Mouse (Mus musculus) thymus, postnatal 4 days (tissue): ENCODE data around the gene Zc2hc1b.

ENCODE experiments used
- DNase-seq: peaks from one replicate; pipeline ENCODE4 v3.0.0; 2021

Zc2hc1b gene

DNA sequence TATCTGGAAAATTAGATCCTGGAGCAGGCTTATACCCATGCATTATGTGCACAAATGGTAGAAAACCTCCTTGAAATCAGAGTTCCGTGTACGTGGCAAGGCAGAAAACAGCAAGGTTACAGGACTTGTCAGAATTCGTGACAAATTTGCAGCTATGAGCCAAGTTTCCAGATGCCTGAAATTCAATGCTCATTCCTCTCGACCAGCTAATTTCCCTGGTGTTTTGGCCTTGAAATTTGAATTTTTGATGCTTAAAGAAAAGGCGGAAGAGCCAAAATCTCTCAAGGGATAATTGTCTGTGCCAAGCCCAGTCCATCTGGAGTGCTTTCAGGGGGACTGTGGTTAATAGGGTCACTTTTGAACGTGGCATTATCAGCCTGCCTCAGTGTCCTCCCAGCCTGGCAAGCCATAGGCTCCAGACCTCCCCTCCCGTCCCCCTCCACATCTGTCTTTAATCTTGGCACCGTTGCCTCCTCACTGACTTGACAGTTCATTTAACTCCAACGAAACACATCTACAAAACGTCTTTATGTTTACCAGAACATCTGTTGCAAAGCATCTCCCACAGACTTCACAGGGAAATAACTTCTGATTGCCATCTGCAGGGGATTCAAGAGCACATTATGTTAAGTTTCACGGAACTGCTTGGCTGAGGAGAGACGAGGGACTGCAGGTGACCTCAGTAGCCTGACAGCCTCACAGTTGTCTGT lies 6.9 kb downstream of the Zc2hc1b start:
- DNase-seq = peak; percentile 15

DNA sequence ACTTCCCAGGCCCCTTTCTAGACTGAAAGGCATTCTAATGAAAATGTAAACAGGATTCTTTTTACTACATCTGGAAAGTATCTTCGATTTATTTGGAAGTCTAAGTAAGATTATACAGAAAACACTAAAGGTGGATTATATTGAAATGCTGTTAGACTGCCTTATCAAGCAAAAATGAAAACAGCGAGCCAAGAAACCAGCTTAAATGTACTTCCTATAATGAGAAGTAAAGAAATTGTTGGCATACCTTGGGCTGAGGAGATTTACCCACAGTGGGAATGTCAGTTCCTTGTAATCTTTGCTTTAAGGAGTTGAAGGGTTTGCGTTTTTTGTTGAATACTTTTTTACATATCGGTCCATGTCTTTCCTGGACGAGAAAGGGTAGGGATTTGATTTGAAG lies 9.4 kb downstream of the Zc2hc1b start:
- DNase-seq = no peak

DNA sequence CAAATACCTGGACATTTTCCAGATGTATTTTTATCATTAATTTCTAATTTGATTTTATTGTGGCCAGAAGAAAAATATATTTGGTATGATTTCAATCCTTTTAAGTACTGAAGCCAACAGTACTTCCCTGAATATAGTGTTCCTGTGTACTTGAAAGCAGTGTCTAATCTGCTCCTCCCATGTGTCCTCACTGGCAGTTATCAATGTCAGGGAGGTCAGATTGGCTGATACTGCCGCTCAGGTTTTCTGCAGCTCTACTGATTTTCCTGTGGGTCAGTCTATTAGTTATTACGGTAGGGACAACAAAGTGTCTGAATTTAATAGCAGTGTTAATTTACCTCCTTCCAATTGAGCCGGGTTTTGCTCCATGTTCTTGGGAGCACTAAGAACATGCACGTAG lies 15.8 kb downstream of the Zc2hc1b start:
- DNase-seq = no peak

DNA sequence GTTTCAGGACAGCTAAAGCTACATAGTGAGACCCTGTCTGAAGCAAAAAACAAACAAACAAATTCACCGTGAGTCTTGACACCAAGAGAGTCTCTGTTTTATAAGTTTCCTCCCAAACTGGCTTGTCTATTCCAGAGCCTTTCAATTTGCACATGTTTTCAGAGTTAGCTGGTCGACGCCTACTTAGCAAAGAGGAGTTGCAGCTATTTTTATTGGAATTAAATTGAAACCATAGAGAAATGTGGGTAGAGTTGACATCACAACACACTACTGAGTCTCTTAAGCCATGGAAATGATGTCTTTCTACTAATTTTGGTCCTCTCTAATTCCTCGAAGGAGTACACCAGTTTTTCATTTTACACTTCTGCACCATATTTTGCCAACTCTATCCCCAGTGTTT lies 16.9 kb downstream of the Zc2hc1b start:
- no peak for DNase-seq

DNA sequence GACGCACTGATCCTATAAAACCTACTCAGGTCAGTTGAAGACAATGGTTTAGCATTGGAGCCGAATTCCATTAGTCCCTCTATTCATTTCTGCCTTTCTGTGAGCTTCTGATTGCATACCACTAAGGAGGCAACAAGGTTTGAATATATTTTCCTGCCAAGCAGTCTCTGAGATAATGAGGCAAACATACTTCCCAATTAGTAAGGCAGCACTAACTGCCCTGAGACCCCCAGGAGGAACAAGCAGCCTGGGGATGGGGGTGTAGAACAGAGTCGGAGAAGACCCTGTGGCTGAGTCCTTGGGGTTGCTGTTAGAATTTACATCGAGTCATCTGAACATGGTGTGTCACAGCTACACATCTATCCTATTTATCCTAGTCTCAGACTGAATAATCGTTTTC lies 22.4 kb downstream of the Zc2hc1b start:
- DNase-seq = no peak

DNA sequence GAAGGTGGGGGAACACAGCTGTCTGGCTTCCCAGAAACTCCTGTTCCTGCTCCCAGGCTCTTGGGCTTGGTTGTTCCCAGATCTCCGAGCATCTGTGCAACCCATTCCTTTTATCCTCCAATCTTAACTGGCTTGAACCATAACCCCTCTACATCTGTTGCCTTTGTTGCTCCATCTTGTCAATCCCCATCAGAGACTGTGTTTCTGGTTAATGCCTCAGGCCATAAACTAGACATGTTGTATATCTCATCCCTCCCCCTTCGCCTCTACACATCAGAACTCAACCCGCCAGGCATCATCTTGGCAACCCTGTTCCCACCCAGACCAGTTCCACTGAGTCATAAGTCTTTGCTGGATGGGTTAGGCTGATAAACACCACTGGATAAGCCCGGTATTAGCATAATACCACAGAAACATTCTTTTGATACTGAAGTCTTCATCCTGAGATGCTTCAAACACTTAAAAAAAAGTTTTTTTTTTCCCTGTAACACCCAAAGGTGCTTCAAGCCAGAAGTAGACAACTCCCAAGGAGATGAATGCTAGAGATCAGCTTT lies 24.9 kb downstream of the Zc2hc1b start:
- no peak for DNase-seq

DNA sequence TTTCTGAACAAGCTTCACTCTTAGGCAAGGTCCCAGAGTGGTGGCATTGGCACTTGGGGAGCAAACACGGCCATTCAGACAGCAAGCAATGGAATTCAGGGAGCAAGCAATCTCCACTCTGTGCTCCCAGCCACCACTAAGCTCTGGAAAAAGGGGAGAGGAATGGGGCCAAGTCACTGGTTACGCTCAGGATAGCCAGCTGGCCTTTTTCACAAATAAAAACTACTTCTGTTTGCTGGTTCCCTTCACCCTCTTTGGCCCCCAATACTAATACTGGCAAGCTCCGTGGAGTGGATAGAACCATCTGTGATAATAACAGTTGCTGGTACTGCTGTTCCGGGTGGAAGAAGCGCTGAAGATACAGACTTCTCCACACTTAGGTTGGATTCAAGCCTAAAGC lies 26.5 kb downstream of the Zc2hc1b start:
- DNase-seq = no peak

DNA sequence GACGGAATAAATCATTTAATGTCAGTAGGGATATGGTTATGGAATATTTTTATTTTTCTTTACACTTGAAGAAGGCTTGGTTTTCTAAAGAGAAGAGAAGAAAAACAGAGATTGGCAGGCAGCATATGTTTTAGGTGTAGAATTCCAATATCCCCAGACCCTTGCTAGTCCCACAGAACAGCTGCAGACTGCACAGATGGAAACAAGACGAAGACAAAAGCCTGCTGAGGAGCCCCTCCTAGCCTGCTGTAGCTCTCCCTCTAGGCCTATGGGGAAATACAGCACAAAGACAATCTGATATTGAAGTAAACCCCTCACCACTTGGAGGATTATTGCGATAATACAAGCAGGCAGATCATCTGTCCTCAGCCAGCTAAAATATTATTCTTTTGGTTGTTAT lies 27.4 kb downstream of the Zc2hc1b start:
- DNase-seq = no peak

DNA sequence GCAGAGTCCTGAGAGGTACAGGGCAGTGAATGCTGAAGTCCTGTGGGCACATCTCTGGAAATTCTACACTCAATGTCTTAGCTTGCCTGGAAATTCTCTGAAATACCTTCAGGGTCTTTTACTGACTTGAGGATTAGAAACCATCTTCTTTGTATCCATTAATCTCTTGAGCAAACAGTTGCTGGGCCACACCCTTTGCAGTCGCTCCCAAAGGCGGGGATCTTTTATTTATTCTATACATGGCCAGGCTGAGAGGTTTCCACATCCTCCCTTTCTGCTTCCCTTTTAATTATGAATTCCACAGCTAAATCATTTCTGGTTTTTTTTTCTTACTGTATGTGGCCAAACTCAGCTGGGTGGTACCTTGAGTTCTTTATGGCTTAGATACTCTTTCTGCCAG lies 37.4 kb downstream of the Zc2hc1b start:
- no peak for DNase-seq

DNA sequence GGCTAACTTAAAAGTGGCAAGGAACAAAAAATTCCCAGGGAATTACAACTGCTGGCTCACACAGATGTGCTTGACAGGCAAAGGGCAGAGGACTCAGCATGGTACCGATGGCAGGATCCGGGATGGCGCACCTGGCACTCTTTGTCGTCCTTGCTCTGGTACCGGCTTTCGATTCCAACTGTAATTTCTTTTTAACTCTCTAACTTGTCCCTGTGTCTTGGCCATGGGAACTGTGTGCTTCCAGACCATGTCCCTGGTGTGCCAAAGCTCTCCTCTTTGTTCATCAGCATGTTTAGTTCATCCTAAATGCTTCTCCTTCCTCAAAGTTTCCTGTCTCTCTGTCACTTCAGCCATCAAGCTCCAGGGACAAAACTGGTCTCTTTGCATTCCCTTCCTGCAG lies 39.9 kb downstream of the Zc2hc1b start:
- no peak for DNase-seq

DNA sequence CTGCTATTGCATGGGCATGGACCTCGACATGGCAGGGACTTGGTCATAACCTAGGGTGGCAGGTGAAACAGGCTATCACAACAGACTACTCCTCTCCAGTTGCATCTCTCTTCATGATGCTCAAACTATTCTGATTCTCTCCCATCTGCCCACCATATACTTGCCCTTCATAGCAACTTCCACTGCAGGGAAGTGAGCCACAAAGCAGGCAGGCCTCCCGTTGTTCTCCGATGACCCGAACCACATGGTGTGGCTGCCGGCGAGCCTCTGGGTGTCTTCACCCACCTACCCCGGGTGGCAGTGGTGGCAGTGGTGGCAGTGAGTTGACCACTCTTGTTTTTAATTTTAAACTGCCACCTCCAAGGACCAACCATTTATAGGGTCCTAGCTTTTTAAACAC lies 42.1 kb downstream of the Zc2hc1b start:
- DNase-seq = no peak

DNA sequence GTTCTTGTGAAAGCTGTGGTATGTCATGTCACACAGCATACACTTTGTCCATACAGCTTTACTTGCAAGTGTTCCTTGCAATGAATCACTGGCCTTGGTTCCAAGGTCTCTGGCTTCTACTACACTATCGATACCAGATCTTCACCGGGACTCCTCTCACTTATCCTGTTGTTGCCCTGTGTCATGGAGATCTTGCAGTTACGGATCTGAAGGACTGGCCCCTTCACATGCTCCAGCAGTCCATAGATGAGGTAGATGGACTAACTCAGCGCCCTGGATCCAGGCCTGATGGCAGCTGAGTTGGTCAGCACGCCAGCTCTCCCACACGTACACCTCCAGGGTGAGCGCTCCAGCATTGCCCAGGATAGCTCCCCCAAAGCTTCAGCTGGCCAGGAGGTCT lies 42.5 kb downstream of the Zc2hc1b start:
- DNase-seq = no peak

DNA sequence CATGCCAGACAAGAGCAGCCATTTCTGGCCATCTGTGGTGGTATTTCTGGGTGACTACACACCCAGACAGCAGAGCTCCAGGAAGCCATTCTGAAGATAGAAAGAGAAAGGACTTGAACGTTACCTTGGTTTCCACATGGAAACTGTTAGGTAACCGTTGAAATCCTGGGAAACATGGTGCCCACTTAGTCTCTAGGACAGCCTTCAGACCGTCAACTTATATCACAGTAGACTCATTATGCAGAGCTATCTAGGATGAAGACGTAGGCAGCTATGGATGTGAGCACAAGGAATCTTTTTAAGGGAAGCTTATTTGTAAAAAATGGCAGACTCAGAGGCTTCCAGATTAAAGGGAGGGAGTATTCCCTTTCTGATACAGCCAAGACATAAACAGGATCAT lies 44.0 kb downstream of the Zc2hc1b start:
- DNase-seq = no peak

DNA sequence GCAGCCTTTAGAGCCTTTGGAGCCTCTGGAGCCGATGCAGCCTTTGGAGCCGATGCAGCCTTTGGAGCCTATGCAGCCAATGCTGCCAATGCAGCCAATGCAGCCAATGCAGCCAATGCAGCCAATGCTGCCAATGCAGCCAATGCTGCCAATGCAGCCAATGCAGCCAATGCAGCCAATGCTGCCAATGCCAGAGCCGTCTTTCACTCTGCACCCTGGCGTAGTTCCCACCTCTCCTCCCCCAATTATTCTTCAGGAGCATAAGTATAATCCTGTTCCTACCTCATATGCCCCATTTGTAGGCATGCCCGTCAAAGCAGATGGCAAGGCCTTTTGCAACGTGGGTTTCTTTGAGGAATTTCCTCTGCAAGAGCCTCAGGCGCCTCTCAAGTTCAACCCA lies 49.9 kb downstream of the Zc2hc1b start:
- no peak for DNase-seq

DNA sequence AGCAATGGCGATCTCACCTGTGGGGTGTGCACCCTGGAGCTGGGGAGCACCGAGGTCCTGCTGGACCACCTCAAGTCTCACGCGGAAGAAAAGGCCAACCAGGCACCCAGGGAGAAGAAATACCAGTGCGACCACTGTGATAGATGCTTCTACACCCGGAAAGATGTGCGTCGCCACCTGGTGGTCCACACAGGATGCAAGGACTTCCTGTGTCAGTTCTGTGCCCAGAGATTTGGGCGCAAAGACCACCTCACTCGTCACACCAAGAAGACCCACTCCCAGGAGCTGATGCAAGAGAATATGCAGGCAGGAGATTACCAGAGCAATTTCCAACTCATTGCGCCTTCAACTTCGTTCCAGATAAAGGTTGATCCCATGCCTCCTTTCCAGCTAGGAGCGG lies 50.5 kb downstream of the Zc2hc1b start:
- DNase-seq = peak; percentile 66

DNA sequence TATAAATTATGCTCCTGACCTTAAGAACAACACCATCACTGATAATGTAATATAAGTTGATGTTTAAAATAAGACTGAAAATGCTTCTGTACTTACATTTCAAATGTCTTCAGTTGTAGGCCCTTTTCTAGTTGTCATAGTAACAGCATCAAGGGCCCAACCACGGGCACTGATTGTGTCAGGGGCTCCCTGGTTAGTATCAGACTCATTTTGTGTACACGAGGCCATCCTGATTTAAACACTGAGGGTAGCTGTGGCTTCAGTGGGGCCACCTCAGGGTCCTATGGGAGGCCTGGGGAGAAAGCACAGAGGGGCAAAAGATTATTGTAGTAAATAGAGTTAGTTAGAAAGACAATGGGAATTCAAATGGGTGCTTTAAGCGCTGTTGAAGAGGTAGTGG lies 52.0 kb downstream of the Zc2hc1b start:
- no peak for DNase-seq

DNA sequence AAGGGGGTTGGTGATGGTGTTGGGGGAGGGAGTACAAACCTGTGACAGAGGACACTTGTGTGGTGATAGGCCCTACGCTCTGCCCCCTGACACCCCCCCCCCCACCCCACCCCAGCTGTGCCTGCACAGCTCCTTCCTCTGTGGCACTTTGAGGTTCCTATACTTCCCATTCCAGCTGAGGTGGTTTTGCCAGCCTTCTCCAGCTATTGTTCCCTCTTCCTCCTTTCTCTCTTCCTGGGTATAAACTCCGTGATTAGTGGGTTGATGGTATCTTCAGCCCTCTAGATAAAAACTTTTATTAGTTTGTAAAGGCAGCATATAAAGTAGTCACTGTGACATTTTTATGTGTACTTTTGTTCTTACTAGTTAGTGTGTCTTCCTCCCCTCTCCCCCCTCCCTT lies 58.5 kb downstream of the Zc2hc1b start:
- no peak for DNase-seq

DNA sequence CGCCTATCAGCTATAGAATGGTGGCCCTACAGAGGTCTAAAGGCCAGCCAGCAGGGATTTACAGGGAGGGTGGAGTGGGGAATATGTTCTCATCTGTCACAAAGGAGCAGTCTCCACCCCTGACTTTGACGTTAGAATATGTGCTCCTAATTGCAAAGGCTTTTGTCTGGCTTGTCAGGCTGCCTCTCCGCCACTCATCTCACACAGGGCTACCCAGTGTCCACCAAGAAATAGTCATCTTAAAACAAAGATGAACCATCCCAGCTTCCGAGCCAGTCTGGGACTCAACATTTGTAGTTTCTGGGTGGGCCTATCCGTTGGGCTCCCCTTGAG lies 59.1 kb downstream of the Zc2hc1b start:
- DNase-seq = no peak

DNA sequence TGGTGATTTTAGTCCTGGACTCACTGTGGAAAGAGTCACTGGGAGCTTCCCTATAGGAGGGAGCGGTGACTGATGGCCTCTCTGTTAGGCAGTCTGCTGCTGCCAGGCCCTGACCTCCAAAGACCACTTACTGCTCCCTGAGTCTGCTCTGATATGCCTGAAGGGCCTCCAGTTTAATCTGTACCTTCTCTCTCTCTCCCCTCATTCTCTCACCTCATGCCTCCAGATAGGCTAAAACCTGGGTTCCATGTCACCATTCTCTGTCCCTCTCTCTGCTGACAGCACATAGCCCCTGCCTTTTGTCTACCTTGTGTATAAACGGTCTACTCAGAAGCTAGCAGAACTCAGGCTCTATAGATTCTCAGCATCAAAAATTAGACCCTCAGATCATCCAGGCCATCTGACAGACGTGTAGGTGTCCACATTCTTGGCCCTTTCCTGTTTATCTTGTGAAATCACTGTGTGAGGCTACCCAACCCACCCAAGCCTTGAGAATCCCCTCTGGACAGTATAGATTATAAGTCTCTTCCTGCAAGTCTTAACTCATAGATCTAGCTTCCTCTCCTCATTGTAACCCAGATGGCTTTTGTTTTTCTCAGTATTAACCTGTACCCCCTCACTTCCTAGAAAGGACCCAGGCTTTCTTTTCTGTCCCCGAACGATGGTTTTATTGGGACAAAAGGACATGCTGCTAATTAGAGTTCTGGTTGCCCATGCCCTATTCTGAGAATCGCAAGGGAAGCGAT lies 59.6 kb downstream of the Zc2hc1b start:
- no peak for DNase-seq

DNA sequence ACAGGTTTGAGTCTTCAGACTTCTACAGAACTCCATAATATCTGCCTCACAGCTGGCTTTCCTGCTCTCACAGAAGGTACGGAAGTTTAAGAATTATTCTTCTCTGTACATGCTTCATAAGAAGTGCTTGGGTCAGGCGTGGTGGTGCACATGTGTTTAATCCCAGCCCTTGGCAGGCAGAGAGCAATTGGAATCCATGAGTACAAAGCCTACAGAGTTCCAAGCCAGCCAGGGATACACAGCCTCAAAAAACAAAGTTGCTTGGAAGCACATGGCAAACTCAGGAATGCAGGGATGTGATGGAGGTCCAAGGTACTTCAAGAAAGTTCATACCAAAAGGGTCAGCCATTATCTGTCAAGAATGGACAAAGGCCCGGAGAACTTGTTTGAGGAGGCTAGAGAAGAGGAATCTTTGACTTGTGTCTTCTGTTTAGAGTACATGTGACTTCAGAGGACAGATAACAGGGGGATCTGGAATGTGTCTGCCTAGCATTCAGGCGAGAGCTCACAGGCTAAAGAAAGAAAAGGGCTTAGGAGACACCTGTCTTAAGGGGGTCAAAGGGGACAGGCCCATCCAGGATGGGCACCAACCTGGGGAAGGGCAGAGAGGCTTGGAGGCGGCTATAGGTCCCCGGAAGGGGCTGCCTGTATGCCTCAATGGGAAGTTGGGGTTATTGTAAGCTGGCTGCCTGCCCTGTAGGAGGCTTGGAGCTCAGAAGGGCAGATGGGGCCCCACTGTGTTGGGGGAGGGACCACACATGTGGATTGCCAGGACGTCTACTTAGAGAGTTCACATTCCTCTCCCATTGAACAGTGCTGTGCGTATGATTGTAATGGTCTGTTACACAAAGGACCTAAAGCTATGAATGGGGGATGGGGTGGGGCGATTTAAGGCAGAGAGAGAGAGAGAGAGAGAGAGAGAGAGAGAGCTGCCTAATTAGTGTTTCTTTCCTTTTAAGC lies 60.8 kb downstream of the Zc2hc1b start:
- DNase-seq = no peak

DNA sequence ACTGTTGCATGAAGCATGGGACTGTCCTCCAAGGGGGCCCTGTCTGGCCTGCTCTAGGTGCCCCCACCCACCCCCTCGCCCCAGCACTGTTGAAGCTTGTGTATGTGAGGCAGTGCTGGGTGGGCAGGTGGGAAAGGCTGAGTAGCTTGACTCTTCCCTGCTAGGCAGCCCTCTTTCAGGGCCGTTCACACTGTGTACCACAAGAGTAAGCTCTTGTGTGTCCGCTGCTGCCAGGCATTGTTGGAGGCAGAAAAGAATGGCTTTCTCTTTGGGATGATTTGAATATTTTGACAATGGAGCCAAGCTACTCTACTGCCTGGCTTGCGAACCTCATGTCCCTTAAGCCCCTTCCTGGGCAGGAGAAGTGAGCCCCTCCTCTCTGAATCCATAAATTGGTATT lies 62.8 kb downstream of the Zc2hc1b start:
- no peak for DNase-seq

DNA sequence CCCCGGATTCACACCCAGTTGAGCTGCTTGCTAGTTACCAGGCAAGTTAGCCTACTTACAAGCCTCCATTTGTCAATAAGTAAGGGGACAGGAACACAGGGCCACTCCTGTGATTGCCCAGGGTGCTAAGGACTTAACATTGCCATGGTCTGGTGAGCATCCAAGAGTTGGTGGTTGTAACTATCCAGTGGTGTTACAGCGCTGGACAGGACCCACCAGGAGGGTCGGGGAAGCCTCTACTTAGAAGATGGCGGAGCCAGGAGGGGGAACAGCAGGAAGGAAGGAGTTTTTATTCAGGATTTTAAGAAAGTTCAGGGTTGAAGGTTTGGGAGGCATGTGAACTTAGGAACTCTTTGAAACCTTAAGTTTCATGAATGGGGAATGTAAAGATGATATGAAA lies 64.2 kb downstream of the Zc2hc1b start:
- no peak for DNase-seq

DNA sequence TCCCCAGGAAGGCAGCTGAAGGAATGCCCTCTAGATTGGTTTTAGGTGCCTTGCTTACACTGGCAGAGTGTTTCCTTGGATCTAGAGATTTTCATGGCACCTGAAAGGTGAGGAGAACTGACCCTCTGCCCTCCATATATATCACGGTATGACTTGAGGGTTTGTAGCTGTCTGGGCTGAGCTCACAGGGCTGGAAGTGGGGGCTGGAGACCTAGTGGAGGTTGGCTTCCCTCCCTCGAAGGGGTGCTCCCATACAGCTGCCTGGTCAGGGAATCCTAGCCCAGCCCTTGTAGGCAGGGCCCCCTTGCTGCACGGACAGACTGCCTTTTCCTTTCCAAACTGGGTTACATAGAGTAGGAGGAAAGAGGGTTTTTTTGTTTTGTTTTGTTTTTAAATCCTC lies 65.0 kb downstream of the Zc2hc1b start:
- no peak for DNase-seq

DNA sequence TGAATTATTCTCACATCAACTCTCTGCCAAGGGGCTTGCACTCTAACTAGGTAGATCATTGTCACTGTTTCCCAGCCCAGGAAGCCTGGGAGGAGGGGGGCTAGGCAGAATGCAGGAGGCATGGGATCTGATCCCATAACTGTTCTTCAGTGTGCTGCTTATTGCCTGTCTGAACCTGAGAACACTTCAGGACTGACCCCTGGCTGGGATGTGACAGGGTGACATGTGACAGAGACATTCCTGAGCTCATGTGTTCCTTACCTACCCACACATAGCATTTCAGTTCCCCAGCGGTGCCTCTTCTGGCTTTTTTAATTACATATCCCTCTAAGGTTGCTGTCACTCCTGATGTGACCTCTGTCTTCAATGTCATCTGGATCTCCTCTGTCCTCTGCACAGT lies 68.0 kb downstream of the Zc2hc1b start:
- DNase-seq = no peak
